Mouse (Mus musculus) C3H10T1/2 (cell line): Measurements from ENCODE around the gene Il16. TPM values are rescaled to one million over a fixed set of nuclear protein-coding genes. Genes with fewer than 3 reads are reported as not detected.

Experiments used
- polyA plus RNA-seq, 2 experiments: library from polyadenylated mRNA; unstranded; fragments of >200 nt; fragmentation: generic; extraction: Trizol; gene quantifications; one replicate each; pipeline ENCODE4 v1.2.1; 2012; ENCODE audit warnings: missing spikeins in 2 of 2

The Il16 gene
- polyA plus RNA-seq = 1 to 10 TPM in 1 of 2 experiments, under 1 TPM in 1; 0.09 to 1.1 TPM

DNA sequence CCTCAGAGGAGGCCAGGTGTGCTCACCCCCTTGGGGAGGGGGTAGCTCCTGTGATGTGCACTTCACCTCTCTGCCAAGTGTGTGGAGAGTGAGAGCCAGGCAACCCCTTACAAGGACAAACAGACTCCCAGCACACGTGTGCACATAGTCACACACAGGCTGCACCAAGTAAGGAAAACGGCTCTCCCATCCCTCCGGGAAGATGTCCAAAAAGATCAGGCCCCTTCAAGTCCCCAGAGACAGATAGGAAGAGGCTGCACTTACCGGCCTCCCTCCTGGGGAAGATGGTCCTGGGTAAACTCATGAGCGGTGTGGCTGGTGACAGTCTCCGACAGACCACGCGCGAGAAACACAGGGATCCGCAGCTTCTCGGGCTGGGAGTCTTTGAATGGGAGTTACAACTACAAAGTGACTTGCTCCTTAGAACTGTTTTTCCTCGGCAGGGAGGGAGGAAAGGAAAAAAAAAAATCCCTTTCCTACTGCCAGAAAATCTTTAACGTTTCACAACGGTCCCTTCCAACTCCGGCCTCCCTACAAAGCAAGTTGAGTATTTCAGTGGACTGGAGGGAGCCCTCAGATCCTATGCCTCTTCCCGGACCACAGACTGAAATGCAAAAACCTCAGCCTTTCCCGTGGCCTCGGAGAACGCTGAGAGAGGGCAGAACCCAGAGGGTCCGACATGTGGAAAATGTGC is at the start of gene Il16:
Il16 (minus strand) TSS at position 314 of the 694 bp plus-strand sequence.

DNA sequence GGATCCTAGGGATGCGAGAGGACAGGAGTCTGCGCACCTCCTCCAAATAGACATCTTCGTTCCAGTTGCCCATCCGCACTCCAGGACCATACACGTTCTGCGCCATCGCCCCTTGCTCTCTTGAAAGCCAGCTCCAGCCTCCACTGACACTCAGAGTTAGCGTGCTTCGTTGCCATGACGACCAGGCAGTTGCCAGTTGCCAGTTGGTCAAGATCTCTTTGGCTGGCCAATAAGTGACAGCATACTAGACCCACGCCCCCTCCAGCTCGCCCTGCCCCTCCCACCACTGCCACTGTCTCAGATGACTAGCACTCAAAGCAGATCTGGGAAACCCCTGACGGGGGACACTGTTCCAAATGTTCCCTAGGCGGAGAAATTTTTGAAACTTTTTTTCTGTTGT is 49.2 kb upstream of the Il16 start, which contains the start of gene Cfap161:
Cfap161 (minus strand) TSS at position 176 of the 400 bp plus-strand sequence.

DNA sequence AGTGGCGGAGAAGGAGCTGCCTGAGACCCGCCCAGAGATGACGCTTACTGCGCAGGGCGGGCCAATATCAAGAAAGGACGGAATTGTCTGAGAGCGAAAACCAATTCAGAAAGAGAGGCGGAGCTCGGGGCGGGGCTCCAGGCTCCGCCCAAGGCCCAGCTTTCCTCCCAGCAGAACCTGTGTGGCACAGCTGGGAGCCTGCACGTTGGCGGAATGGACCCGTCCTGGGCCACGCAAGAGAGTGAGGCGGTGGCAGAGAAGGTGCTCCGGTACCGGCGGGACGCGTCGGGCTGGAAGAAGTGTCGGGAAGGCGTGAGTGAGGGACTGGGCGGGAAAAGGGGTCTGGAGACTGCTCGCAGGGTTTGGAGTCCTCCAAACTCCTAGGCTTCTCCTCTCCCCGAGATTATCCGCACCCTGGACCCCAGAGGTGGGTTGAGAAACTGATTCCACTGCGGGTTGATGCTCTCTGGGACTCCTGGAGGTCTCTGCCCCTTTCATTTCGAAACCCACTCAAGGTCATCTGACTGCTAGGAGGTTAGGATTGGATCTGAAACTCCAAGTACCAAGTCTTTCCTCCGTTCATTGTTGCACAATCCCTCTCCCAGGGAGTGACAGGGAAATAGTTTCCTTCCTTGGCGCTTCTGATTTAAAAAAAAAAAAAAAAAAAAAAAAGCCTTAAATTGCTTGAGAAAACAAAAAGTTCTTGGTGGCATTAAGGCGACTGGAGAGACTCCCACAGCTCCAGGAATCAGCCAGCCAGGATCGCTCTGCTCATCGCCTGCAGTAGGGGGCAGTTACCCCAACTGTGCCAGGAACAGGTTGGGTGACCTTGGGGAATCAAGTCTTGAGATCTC is 113.5 kb downstream of the Il16 start, which contains the start of gene Stard5:
Stard5 (plus strand) TSS at position 132 of the 854 bp plus-strand sequence.

Other genes starting within 250 kb of the Il16 start
- gene Tmc3, start 160.8 kb downstream of the Il16 start, polyA plus RNA-seq = under 1 TPM; under 0.01 to 0.11 TPM
- gene Stard5, start 113.8 kb downstream of the Il16 start, polyA plus RNA-seq = 1 to 10 TPM; 1.8 to 5.3 TPM
- gene Cfap161, start 49.2 kb upstream of the Il16 start, polyA plus RNA-seq = under 1 TPM in 1 of 2 experiments, not detected in 1; 0.14 TPM
- 10 to 100 TPM in 1 of 2 experiments, 1 to 10 TPM in 1; 7.8 to 19.6 TPM for gene Tlnrd1, start 138.6 kb upstream of the Il16 start, polyA plus RNA-seq
- gene Mesd, start 138.7 kb upstream of the Il16 start, polyA plus RNA-seq = 10 to 100 TPM; 16.2 to 91.2 TPM